Mouse (Mus musculus) heart, postnatal 0 days (tissue): Measurements from ENCODE around the gene Bend6. TPM values are rescaled to one million over a fixed set of nuclear protein-coding genes. Genes with fewer than 3 reads are reported as not detected.

ENCODE experiments used
- ATAC-seq: fragments of 200-750 bp; cut with Nextera tagmentation; 2 replicates; pipeline ENCODE4 v1.8.0; 2017; ENCODE audit warnings: low read depth, moderate number of reproducible peaks, moderate library complexity; ENCODE audit not compliant: insufficient read depth
- DNase-seq: peaks from one replicate; pipeline ENCODE4 v3.0.0-alpha.2; 2016; ENCODE audit warnings: low spot score
- H3K27ac ChIP-seq: fragments of 300-500 bp; sonication (generic); 2 replicates; pipeline ENCODE4 v1.5.1; 2014; ENCODE audit warnings: low read depth, mild to moderate bottlenecking
- H3K27me3 ChIP-seq: fragments of 300-500 bp; sonication (generic); 2 replicates; pipeline ENCODE4 v1.6.1; 2014; ENCODE audit warnings: low read length, mixed read lengths; ENCODE audit not compliant: control insufficient read depth, insufficient read depth
- H3K36me3 ChIP-seq: fragments of 300-500 bp; sonication (generic); replicated peaks from 2 replicates; pipeline ENCODE4 v1.6.1; 2014; ENCODE audit warnings: low read length, mixed read lengths; ENCODE audit not compliant: control insufficient read depth, insufficient read depth
- H3K4me1 ChIP-seq: fragments of 300-500 bp; sonication (generic); 2 replicates; pipeline ENCODE4 v1.6.1; 2014; ENCODE audit warnings: antibody characterized with exemption; ENCODE audit not compliant: control insufficient read depth, insufficient read depth
- H3K4me2 ChIP-seq: fragments of 300-500 bp; sonication (generic); 2 replicates; pipeline ENCODE4 v1.6.1; 2014; ENCODE audit warnings: low read depth, mild to moderate bottlenecking, low read length, moderate library complexity
- H3K4me3 ChIP-seq: fragments of 300-500 bp; sonication (generic); 2 replicates; pipeline ENCODE4 v1.5.1; 2014; ENCODE audit warnings: low read depth, low read length
- H3K9ac ChIP-seq: fragments of 300-500 bp; sonication (generic); replicated peaks from 2 replicates; pipeline ENCODE4 v1.6.1; 2014; ENCODE audit warnings: low read depth, low read length, mixed read lengths
- H3K9me3 ChIP-seq: fragments of 300-500 bp; sonication (generic); replicated peaks from 2 replicates; pipeline ENCODE4 v1.6.1; 2016; ENCODE audit warnings: low read length; ENCODE audit not compliant: control insufficient read depth
- CTCF ChIP-seq: IDR thresholded peaks from 2 replicates; pipeline ENCODE4 v1.5.1; 2016; ENCODE audit warnings: antibody characterized with exemption, control low read depth, low read depth
- EP300 ChIP-seq: IDR thresholded peaks from 2 replicates; pipeline ENCODE4 v1.6.1; 2016; ENCODE audit warnings: antibody characterized with exemption, low read depth
- WGBS: fragments of 180-500 bp; shearing (Covaris S2); extraction: QIAGEN DNeasy Blood & Tissue Kit; methylation state at CpG from one replicate; pipeline ENCODE4 v1.1.7; 2014; 5-methylcytosine and 5-hydroxymethylcytosine counted together
- polyA plus RNA-seq: library from polyadenylated mRNA; unstranded; fragments of >200 nt; fragmentation: Nextera tagmentation; extraction: Ambion mirVana; gene quantifications from 2 replicates; pipeline ENCODE4 v1.2.1, GENCODE M21; 2015
- total RNA-seq: library from RNA; depleted of rRNA; stranded (reverse); fragments of >200 nt; gene quantifications from 2 replicates; pipeline ENCODE4 v1.2.3, GENCODE M21; 2014; ENCODE audit warnings: low replicate concordance

Gene Bend6
- total and polyA plus RNA-seq, 2 experiments from 2014 or later, result 1.9 to 8.1 TPM

DNA sequence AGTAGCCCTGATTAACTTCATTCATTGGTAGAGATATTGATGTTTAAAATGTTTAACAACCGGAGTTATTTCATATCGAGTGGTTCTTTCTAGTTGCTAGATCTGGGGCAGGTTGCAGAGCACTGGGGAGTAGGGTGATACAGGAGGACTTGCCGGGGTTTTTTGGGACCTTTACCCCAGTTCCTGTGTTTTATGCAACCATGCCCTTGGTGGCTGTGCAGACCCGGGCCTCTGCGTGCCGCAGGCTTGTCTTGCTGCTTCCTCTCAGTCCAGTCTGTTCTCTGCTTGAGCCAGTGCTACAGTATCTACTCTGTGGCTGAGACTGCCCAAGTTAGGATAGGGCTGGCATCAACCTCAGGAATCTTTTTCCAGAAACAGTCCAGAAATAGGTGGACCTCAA, 38.1 kb upstream of the Bend6 start:
- no peak overlapping the region for H3K9ac ChIP-seq
- no peak overlapping the region for H3K4me3 ChIP-seq
- DNase-seq (no peak), ATAC-seq (no peak)
- no peaks in the 10 kb centered on the region for H3K27me3 ChIP-seq
- peak overlapping the region; percentile 79 for H3K27ac ChIP-seq
- H3K4me1 ChIP-seq, result peaks cover 18% of the 10 kb centered on the region
- TF ChIP-seq EP300 (no peak), CTCF (no peak)
- WGBS, result 80% methylated on average over 6 of the region's 6 CpGs
- H3K36me3 ChIP-seq, result no peaks in the 10 kb centered on the region
- H3K9me3 ChIP-seq, result no peaks in the 10 kb centered on the region
- H3K4me2 ChIP-seq, result no peak overlapping the region

DNA sequence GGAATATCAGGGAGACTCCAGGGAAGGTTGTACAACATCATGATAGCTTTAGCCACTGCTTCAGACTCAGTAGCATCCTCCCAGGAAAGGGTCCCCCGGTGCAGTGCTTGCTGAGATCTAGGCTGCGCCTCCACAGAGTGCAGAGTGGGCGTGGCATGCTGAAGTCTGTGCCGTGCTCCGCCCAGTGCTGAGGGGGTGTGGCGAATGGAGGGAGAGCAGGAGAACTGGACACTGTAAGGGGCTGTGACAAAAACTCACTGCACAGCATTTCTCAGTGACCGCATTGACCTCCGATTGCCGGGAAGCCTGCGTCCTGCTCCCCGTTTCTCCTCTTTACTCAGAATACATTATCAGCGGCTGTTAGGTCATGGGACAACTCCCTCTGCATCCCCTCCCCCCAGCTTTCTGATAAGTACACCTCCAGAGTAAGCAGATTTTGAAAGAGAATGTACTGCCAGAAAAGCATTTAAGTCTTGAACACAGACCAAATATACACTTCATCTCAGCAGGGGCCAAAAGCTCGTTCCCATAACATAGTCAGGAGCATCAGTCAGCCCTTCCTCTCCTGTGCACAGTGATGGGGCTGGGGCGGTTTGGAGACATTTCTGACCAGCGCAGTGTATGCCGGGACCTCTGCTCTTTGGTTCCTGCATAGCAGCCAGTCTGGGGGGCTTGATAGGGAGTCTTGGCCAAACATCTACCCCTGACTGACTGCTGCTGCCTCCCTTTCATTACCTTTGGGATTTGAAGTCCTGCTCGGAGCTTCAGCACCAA, 37.5 kb upstream of the Bend6 start:
- H3K9me3 ChIP-seq, result no peaks in the 10 kb centered on the region
- WGBS, result 23% methylated on average over 17 of the region's 17 CpGs
- DNase-seq (peak; percentile 83), ATAC-seq (peak; percentile 91)
- H3K27ac ChIP-seq, result peak overlapping the region; percentile 79
- peak overlapping the region; percentile 33 for H3K4me3 ChIP-seq
- H3K4me1 ChIP-seq, result peaks cover 18% of the 10 kb centered on the region
- no peaks in the 10 kb centered on the region for H3K36me3 ChIP-seq
- no peak overlapping the region for H3K9ac ChIP-seq
- H3K4me2 ChIP-seq, result peak overlapping the region; percentile 57
- TF ChIP-seq EP300, result no peak
- no peak for TF ChIP-seq CTCF
- H3K27me3 ChIP-seq, result no peaks in the 10 kb centered on the region

DNA sequence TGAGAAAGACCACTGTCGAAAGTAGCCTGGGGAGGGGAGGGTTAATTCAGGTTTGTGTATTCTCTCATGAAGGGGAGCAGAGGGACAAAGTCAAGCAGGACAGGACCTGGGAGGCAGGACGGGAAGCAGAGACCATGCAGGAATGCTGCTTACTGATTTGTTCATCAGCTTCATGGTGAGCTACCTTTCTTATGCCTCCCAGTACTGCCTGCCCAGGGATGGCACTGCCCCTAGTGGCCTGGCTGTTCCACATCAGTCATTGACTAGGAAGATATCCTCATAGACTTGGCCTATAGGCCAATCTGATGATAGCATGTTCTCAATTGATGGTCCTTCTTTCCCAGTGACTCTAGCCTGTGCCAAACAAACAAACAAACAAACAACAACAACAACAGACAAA, 36.3 kb upstream of the Bend6 start:
- Histone ChIP-seq H3K4me2 (no peak overlapping the region), H3K4me1 (peaks cover 18% of the 10 kb centered on the region), H3K27me3 (no peaks in the 10 kb centered on the region), H3K36me3 (no peaks in the 10 kb centered on the region), H3K9ac (no peak overlapping the region), H3K9me3 (no peaks in the 10 kb centered on the region), H3K4me3 (no peak overlapping the region), H3K27ac (no peak overlapping the region)
- ATAC-seq (no peak), DNase-seq (no peak)
- WGBS, result 81% methylated on average over 2 of the region's 2 CpGs
- peak; percentile 15; the same call in 1 of the 2 replicates for TF ChIP-seq CTCF
- TF ChIP-seq EP300, result no peak

DNA sequence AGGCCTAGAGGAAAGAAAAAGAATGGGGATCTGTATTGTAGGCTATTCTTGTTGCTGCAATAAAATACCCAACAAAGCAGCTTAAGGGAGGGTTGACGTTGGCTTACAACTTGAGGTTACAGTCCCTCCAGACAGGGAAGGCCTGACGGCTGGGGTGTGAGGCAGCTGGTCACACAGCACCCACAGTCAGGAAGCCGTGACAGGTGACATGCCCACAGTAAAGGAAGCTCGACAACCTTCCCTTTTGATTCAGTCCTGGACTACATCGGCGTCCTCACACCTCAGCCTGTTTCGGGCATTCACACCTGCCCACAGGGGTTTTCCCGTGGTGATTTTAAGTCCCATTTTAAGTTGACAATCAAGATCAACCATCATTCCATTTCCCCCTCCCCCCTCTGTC, 35.0 kb upstream of the Bend6 start:
- TF ChIP-seq EP300, result no peak
- TF ChIP-seq CTCF, result no peak
- ATAC-seq, result no peak
- no peak overlapping the region for H3K4me3 ChIP-seq
- H3K4me2 ChIP-seq, result no peak overlapping the region
- no peak for DNase-seq
- WGBS, result 82% methylated on average over 8 of the region's 8 CpGs
- no peaks in the 10 kb centered on the region for H3K9me3 ChIP-seq
- H3K36me3 ChIP-seq, result no peaks in the 10 kb centered on the region
- no peak overlapping the region for H3K27ac ChIP-seq
- peaks cover 18% of the 10 kb centered on the region for H3K4me1 ChIP-seq
- H3K27me3 ChIP-seq, result no peaks in the 10 kb centered on the region
- H3K9ac ChIP-seq, result no peak overlapping the region

DNA sequence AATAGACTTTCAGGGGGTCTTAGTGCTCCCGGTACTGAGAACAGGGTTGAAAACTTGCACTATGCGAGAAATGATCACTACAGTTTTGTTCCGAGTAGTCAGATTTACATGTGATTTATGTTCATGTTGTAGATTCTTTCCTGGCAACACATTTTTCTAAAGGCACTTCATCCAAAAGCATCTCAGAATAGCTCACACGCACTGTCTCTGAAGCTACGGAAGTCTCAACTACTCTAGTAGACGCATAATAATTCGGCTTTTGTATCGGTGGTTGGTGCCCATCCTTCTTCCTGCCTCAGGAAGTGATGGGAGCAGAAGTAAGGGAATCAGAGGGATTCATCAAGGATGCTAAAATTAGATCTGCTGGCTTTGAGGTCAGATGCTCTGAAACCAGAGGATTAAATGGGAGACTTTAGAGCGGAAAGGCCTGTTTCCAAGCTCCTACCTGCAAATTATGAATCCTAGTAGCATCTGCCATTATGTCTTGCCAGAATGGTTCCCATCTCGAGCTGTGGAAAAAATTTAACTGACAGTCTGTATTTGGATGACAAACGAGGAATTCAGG, 32.8 kb upstream of the Bend6 start:
- WGBS, result 79% methylated on average over 11 of the region's 11 CpGs
- H3K36me3 ChIP-seq, result no peaks in the 10 kb centered on the region
- no peaks in the 10 kb centered on the region for H3K27me3 ChIP-seq
- H3K4me1 ChIP-seq, result peaks cover 7% of the 10 kb centered on the region; the same call in 1 of the 2 replicates
- DNase-seq (no peak), ATAC-seq (no peak)
- H3K27ac ChIP-seq, result no peak overlapping the region
- no peak overlapping the region for H3K4me2 ChIP-seq
- TF ChIP-seq CTCF, result no peak
- TF ChIP-seq EP300, result no peak
- H3K9ac ChIP-seq, result no peak overlapping the region
- H3K9me3 ChIP-seq, result no peaks in the 10 kb centered on the region
- H3K4me3 ChIP-seq, result no peak overlapping the region

DNA sequence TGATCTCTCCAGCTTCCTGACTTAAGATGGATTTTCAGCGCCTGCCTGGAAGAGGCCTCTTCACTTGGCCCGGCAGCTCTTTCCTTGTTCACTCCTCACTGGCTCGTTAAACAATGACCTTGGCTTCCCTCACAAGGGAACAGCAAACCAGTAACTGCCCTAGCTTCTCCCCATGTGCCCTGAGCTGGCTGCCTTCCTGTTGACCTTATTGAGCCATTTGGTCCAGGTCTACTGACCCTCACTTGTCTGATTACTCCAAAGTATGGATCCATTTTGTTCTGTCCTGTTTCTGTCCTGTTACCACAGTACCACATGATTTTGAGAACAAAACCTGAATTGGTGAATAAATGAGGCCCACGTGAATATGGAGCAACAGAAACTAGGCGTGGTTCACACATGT, 32.2 kb upstream of the Bend6 start:
- Histone ChIP-seq H3K27ac (no peak overlapping the region), H3K4me3 (no peak overlapping the region), H3K9me3 (no peaks in the 10 kb centered on the region), H3K36me3 (no peaks in the 10 kb centered on the region), H3K4me2 (no peak overlapping the region), H3K4me1 (peaks cover under 1% of the 10 kb centered on the region; the same call in 1 of the 2 replicates), H3K27me3 (no peaks in the 10 kb centered on the region), H3K9ac (no peak overlapping the region)
- TF ChIP-seq EP300 (no peak), CTCF (no peak)
- WGBS, result 61% methylated on average over 5 of the region's 5 CpGs
- DNase-seq (no peak), ATAC-seq (no peak)
